Mouse (Mus musculus) thymus, adult 2 months (tissue): ENCODE measurements around the gene Pwwp2b.

Experiments used
- CTCF ChIP-seq: fragments of 200-500 bp; IDR thresholded peaks from 2 replicates; pipeline ENCODE4 v1.5.1; 2012; ENCODE audit warnings: mild to moderate bottlenecking, control low read depth, low read length, moderate library complexity, borderline replicate concordance; ENCODE audit not compliant: control insufficient read depth, poor library complexity, insufficient read depth; ENCODE audit errors: extremely low read depth
- POLR2A ChIP-seq: fragments of 200-500 bp; IDR thresholded peaks from 2 replicates; pipeline ENCODE4 v1.6.1; 2012; ENCODE audit warnings: mild to moderate bottlenecking, low read length, control low read depth, moderate library complexity; ENCODE audit not compliant: control insufficient read depth, poor library complexity, insufficient read depth; ENCODE audit errors: extremely low read depth

DNA sequence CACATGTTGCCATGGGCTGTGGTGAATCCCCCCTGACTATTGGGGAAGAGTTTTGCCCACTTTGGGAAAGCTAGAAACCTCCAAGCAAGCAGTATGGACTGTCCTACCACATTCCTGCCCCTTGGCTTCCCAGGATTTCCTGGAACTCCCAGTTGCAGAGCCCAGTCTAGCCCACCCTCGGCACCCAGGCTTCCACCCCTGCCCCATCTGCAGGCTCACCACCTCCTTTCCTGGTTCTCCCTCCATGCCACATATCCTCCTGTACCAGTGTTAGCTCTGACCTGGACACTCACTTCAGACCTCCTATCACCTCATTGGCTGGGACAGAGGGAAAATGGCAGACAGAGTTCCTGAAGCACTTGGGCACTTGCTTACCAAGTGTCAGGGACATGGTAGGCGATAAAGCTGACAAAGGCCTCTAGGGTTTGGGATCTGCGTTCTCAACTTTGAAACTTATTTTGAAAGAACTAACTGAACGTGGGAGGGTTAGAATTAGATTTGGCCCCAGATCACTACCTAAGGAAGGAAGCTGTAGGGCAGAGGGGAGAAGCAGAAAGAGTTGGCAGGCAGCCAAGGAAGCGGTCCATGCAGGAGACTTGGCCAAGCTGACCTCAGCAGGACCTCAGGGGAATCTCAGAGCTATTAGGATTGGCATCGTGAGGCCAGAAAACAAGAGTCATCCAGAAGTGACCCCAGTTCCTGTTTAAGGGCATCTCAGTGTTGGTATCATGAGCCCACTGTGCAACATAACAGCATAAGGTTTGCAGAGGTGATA, 29.5 kb upstream of the Pwwp2b start:
- TF ChIP-seq CTCF (no peak), POLR2A (no peak)
